Mouse (Mus musculus): ENCODE measurements around the gene Txn1. TPM values are rescaled to one million over a fixed set of nuclear protein-coding genes. Genes with fewer than 3 reads are reported as not detected.

Gene Txn1
- polyA plus RNA-seq, 1 experiment from 2014 or later: 275 TPM

DNA sequence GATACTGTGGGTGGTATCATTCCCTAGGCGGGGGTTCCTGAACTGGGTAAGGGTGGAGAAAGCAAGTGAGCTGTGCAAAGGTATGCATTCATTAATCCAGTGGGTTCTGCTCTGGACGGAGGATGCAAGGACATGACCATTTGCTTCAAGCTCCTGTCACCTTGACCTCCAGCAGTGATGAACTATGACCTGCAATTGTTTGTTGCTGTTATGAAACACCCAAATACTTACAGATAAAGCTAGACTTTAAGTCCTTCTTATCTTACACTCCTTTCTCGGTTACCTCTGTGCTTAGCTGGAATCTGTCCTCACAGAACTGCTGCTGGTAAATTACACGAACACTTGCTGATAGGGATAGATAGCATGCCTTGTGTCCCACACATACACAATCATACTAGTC lies 15.6 kb downstream of the Txn1 start:
- Histone ChIP-seq H3K27ac (no peak overlapping the region), H3K4me3 (replicated peaks) (no peak overlapping the region), H3K27me3 (no peaks in the 10 kb centered on the region), H3K4me1 (replicated peaks) (no peaks in the 10 kb centered on the region), H3K4me2 (no peak overlapping the region), H3K9ac (no peak overlapping the region), H3K9me3 (replicated peaks) (no peaks in the 10 kb centered on the region), H3K36me3 (peaks cover 28% of the 10 kb centered on the region)
- ATAC-seq (ENCODE audit: low read depth) (no peak), DNase-seq (no peak)
- WGBS (ENCODE audit: insufficient replicate concordance): 45% methylated on average over 4 of the region's 4 CpGs

DNA sequence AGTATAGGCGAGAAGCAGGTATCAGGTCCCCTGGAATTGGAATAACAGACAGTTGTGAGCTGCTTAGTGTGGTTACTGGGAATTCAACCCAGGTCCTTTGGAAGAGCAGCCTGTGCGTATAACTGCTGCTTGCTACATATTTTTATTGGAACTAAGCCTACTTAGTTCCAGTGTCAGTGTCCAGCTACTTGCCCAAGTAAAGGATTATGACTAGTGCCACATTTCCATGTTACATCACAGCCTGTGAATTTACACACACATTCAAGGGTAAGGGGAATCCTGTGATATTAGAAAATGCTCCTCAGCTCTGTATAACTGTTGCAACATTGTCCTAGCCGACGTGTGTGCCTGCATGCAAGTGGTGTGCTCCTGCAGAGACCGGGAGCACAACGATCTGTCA lies 18.9 kb downstream of the Txn1 start:
- no peak for ATAC-seq (ENCODE audit: low read depth)
- Histone ChIP-seq H3K9me3 (replicated peaks) (no peaks in the 10 kb centered on the region), H3K36me3 (no peaks in the 10 kb centered on the region), H3K9ac (no peak overlapping the region), H3K4me2 (no peak overlapping the region), H3K4me3 (replicated peaks) (no peak overlapping the region), H3K27ac (no peak overlapping the region), H3K27me3 (no peaks in the 10 kb centered on the region), H3K4me1 (replicated peaks) (no peaks in the 10 kb centered on the region)
- 76% methylated on average over 6 of the region's 6 CpGs for WGBS (ENCODE audit: insufficient replicate concordance)
- no peak for DNase-seq

DNA sequence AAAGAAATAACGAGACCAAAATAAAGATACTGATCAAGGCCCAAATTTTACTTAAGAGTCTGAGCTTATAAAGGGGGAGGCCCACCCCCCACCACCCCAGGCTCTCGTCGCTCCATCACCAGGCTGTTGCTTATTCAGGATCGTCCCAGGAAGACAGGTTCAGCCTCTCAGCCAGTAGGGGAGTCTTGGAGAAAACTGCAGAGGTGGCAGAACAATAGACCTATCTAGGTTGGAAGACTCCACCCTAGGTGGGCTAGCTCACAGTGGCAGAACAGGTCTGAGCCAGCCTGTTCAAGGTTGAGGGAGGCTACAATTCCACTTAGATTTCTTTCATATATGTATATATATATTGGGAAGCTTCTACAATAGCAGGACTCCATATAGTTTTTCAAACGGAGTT lies 22.0 kb downstream of the Txn1 start:
- no peak overlapping the region for H3K4me3 ChIP-seq (replicated peaks)
- no peaks in the 10 kb centered on the region for H3K9me3 ChIP-seq (replicated peaks)
- no peak overlapping the region for H3K4me2 ChIP-seq
- no peaks in the 10 kb centered on the region for H3K36me3 ChIP-seq
- 57% methylated on average over 5 of the region's 5 CpGs for WGBS (ENCODE audit: insufficient replicate concordance)
- no peak for DNase-seq
- no peaks in the 10 kb centered on the region for H3K27me3 ChIP-seq
- H3K4me1 ChIP-seq (replicated peaks): 0 out of 2 replicates have a peak, but pooled peaks cover 2% of the 10 kb centered on the region
- H3K27ac ChIP-seq: no peak overlapping the region
- ATAC-seq (ENCODE audit: low read depth): no peak
- no peak overlapping the region for H3K9ac ChIP-seq

DNA sequence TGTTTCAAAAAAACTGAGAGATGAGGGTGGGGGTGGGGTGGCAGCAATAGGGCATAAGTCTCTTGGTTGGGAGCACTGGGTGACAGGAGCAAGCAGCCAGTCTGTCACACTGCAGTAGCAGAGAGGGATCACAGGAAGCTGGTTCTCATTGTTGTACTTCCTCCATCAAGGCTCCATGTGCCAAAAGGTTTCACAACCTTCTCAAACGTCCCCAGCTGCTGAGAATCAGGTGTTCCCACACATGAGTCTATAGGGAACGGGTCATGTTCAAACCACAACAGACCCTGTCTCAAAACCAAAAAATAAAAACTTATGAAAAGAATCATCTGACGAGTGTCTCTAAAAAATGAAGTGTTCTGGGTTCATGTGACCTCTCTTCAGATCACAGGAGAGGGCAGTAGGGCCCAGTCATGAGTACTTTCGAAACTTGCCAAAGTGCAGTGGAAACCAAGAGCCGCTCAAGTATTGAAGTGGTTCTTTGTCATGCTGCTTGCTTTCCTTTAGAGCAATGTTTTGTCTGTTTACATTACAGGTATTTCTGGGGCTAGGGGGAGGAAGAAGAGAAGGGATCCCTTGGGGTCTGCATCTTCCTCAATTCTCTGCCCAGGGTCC lies 25.5 kb downstream of the Txn1 start:
- no peak for DNase-seq
- WGBS (ENCODE audit: insufficient replicate concordance): 37% methylated on average over 5 of the region's 5 CpGs
- 0 out of 2 replicates have a peak, but pooled peaks cover 2% of the 10 kb centered on the region for H3K4me1 ChIP-seq (replicated peaks)

DNA sequence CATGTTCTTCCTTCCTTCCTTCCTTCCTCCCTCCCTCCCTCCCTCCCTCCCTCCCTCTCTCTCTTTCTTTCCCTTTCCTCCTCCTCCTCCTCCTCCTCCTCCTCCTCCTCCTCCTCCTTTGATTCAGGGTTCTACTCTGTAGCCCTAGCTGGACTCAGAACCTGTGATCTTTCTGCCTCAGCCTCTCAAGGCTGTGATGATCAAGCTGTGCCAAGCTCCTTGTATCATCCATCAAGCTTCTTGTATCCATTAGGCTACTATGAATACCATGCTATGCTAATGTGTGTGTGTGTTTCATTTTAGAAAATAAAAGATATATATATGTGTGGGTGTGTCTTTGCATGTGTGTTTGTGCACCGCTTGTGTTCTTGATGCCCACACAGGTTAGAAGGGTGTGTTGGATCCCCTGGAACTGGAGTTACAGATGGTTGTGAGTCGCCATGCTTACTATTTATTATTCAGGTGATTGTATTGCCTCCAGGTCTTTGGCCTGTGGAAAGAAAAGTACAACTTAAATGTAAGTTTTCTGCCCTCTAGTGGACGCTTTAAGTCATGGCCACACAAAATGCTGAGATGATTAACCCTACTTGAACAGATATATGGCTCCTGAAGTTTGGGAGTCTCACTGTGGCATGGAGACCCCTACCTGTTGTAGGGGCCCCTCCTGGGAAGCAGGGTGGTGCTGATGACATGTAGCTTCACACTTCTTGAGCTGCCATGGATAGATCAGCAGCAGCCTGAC lies 28.6 kb downstream of the Txn1 start:
- H3K27me3 ChIP-seq: no peaks in the 10 kb centered on the region
- no peak overlapping the region for H3K4me2 ChIP-seq
- H3K4me3 ChIP-seq (replicated peaks): no peak overlapping the region
- no peaks in the 10 kb centered on the region for H3K36me3 ChIP-seq
- 0 out of 2 replicates have a peak, but pooled peaks cover 2% of the 10 kb centered on the region for H3K4me1 ChIP-seq (replicated peaks)
- ATAC-seq (ENCODE audit: low read depth) (no peak), DNase-seq (no peak)
- H3K9ac ChIP-seq: no peak overlapping the region
- 18% methylated on average over 3 of the region's 3 CpGs for WGBS (ENCODE audit: insufficient replicate concordance)
- no peaks in the 10 kb centered on the region for H3K9me3 ChIP-seq (replicated peaks)
- no peak overlapping the region for H3K27ac ChIP-seq

More for the DNA sequence above, 25.5 kb downstream of the Txn1 start:
- H3K27ac ChIP-seq: no peak overlapping the region
- H3K9ac ChIP-seq: no peak overlapping the region
- H3K27me3 ChIP-seq: no peaks in the 10 kb centered on the region
- no peaks in the 10 kb centered on the region for H3K36me3 ChIP-seq
- H3K4me2 ChIP-seq: no peak overlapping the region
- ATAC-seq (ENCODE audit: low read depth): no peak
- no peaks in the 10 kb centered on the region for H3K9me3 ChIP-seq (replicated peaks)
- H3K4me3 ChIP-seq (replicated peaks): no peak overlapping the region

DNA sequence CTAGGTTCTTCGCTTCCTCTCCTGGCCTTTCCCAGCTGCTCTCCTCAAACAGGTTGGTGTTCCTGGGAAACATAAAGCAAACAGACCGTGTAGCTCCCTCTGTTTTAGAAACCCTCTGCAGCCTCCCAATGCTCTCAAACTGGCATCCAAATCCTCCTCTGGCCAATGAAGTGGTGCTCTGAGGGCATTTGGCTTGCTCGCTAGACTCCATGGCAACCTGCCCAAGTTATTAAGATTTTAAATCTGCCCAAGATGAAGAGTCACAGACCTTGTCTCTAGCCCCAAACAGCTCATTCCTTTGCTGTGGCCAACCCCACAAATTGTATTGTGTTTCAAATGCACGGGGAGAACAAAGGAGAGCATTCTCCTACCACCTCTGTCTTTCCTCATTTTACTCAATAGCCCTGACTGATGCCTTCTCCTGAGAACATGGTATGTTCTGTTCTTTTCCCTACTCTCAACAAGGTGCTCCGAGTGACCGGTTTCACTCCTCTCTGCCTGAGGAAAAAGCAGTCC lies 31.6 kb downstream of the Txn1 start:
- 61% methylated on average over 6 of the region's 6 CpGs for WGBS (ENCODE audit: insufficient replicate concordance)
- Histone ChIP-seq H3K4me3 (replicated peaks) (no peak overlapping the region), H3K36me3 (no peaks in the 10 kb centered on the region), H3K27ac (no peak overlapping the region), H3K9ac (no peak overlapping the region), H3K9me3 (replicated peaks) (no peaks in the 10 kb centered on the region), H3K27me3 (no peaks in the 10 kb centered on the region), H3K4me1 (replicated peaks) (no peaks in the 10 kb centered on the region), H3K4me2 (no peak overlapping the region)
- no peak for DNase-seq
- ATAC-seq (ENCODE audit: low read depth): no peak

DNA sequence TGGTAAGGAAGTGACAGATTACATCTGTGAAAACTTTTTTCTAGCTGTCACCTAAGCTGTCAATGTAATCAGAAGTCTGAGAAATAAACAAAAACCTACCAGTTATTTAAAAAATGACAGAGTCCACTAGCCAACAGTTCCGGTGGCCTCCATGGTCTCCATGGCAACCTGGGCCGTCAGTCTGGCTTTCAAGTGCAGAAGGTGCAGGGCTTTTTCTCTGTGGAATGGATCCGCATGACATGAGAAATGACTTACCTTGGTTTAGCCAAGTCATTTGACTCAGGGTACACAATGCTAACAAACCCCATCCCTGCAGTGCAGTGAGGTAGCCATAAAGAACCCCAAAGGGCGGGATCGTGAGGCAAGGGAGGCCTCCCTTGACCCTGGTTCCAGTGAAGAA lies 34.0 kb downstream of the Txn1 start:
- 58% methylated on average over 5 of the region's 5 CpGs for WGBS (ENCODE audit: insufficient replicate concordance)
- no peaks in the 10 kb centered on the region for H3K9me3 ChIP-seq (replicated peaks)
- ATAC-seq (ENCODE audit: low read depth) (no peak), DNase-seq (no peak)
- H3K4me2 ChIP-seq: no peak overlapping the region
- H3K9ac ChIP-seq: no peak overlapping the region
- H3K4me3 ChIP-seq (replicated peaks): no peak overlapping the region
- H3K36me3 ChIP-seq: no peaks in the 10 kb centered on the region
- H3K27me3 ChIP-seq: no peaks in the 10 kb centered on the region
- no peak overlapping the region for H3K27ac ChIP-seq
- H3K4me1 ChIP-seq (replicated peaks): no peaks in the 10 kb centered on the region

DNA sequence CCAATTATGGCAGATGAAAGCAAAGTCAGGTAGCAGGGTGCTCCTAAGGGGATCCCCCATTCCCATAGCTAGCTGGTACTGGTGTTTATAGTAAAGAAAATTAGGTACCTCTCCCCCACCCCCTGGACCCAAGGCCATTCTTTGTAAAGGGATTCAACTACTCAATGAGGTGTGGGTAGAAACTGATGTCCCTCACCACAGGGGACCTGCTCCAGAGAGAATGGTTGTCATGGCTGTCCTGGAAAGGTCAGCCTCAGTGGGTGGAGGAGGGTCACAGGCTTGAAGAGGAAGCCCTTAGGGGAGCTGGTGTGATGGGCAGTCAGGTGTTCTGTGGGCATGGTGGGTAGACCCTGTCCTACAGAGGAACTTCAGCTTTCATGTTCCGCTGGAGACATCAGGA lies 35.7 kb downstream of the Txn1 start:
- Histone ChIP-seq H3K4me1 (replicated peaks) (no peaks in the 10 kb centered on the region), H3K27me3 (no peaks in the 10 kb centered on the region), H3K9me3 (replicated peaks) (no peaks in the 10 kb centered on the region), H3K27ac (no peak overlapping the region), H3K9ac (no peak overlapping the region), H3K4me3 (replicated peaks) (no peak overlapping the region), H3K36me3 (no peaks in the 10 kb centered on the region), H3K4me2 (no peak overlapping the region)
- ATAC-seq (ENCODE audit: low read depth) (no peak), DNase-seq (no peak)
- WGBS (ENCODE audit: insufficient replicate concordance): 56% methylated on average over 1 of the region's 1 CpGs

DNA sequence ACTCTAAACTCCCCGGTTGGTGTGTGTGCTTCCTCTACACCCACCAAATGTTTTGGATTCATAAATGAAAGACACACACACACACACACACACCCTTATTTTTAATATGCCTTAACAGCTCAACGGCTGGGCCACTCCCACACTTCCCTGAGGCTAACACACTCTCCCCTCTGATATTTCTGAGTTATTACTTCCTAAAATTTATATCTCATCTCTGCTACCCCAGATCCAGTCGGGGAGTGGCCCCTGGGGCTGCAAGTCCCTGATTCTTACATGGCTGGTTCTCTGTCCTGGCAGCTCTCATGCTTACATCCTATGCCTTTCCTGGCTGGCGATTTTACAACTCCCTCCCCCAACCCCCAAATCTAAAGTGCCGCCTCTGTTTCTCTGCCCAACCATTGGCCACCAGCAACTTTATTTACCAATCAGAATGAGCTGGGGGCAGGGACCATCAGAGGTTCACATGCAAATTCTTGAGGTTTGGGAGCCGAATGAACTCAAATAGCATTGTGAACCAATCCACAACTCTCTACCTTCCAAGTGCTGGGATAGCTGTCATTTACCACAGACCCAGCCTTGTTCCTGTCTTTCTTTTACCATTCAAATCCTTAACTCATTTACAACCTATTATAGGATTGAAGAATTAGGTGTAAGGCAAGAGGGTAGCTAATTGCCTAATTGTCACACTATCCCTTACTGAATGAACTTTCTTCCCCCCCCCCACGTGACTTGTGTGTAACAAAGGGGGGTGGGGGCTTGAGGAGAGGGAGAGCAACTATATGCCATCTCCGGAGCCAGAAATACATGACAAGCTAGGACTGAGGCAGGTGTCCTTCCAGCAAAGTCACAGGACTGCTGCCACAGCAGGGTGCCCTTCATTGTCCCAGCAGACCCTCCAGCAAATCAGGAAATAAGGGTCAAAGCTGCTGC lies 36.5 kb downstream of the Txn1 start:
- Histone ChIP-seq H3K9me3 (replicated peaks) (no peaks in the 10 kb centered on the region), H3K4me3 (replicated peaks) (no peak overlapping the region), H3K4me1 (replicated peaks) (no peaks in the 10 kb centered on the region), H3K36me3 (no peaks in the 10 kb centered on the region), H3K27me3 (0 out of 2 replicates have a peak, but pooled peaks cover 6% of the 10 kb centered on the region), H3K27ac (no peak overlapping the region), H3K9ac (no peak overlapping the region), H3K4me2 (no peak overlapping the region)
- ATAC-seq (ENCODE audit: low read depth): no peak
- 19% methylated on average over 8 of the region's 8 CpGs for WGBS (ENCODE audit: insufficient replicate concordance)
- DNase-seq: no peak

DNA sequence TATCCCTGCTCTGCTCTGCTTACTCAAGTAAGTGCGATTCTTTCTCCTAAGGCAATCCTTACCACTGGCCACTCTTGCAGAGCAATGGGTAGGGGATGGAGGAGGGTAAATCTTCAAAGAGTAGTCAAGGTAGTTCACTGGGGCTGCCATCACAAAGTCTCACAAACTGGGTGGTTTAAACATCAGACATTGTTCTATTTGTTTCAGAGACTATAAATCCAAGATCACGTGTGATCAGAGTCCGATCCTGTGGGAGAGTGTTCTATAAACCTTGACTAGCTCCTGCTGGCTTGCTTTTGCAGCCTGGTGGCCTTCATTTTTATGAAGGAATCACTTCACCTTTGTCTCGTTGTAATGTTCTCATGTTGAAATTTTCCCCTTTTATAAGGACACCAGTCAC lies 39.5 kb downstream of the Txn1 start:
- ATAC-seq (ENCODE audit: low read depth) (no peak), DNase-seq (no peak)
- H3K4me1 ChIP-seq (replicated peaks): no peaks in the 10 kb centered on the region
- H3K27me3 ChIP-seq: 0 out of 2 replicates have a peak, but pooled peaks cover 7% of the 10 kb centered on the region
- H3K9ac ChIP-seq: no peak overlapping the region
- no peaks in the 10 kb centered on the region for H3K9me3 ChIP-seq (replicated peaks)
- H3K4me3 ChIP-seq (replicated peaks): no peak overlapping the region
- WGBS (ENCODE audit: insufficient replicate concordance): 54% methylated on average over 4 of the region's 4 CpGs
- peak overlapping the region; percentile 37; the same call in 1 of the 2 replicates for H3K4me2 ChIP-seq
- no peak overlapping the region for H3K27ac ChIP-seq
- H3K36me3 ChIP-seq: no peaks in the 10 kb centered on the region

DNA sequence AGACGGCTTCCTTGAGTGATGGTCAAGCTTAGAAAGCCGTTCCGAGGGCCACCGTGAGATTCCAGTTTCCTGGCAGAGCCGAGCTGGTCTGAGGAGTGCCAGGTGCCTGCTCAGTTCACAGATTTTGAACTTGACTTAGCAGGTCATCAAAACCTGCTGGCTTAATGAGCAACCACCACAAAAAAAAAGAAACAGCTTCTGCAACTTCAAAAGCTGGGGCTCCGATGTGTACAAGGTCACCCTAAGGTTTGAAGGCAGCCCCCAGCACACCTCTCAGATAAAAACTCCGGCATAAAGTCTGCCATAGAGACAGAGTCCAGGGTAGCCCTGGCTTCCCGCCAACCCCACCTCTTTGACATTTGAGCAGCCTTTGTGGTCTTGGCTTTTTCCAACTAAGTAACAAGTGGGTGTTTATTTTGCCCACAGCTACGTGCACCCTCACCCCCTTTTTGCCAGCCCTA lies 40.0 kb downstream of the Txn1 start, which contains the start of gene D630039A03Rik:
Gene D630039A03Rik (minus strand): TSS at position 97 of the 461 bp plus-strand sequence.
- Histone ChIP-seq H3K9me3 (replicated peaks) (no peaks in the 10 kb centered on the region), H3K9ac (no peak within 1 kb of the TSS), H3K4me3 (replicated peaks) (peak within 1 kb of the TSS; percentile 30), H3K4me1 (replicated peaks) (no peaks in the 10 kb centered on the region), H3K36me3 (no peaks in the 10 kb centered on the region), H3K27me3 (0 out of 2 replicates have a peak, but pooled peaks cover 7% of the 10 kb centered on the region), H3K4me2 (peak within 1 kb of the TSS; percentile 37), H3K27ac (no peak within 1 kb of the TSS)
- no peak for ATAC-seq (ENCODE audit: low read depth)
- WGBS (ENCODE audit: insufficient replicate concordance): 18% methylated on average over 9 of the region's 9 CpGs
- DNase-seq: no peak
